Mouse (Mus musculus) forebrain, embryonic 16.5 days (tissue): ENCODE measurements around the gene Cmah. TPM values are rescaled to one million over a fixed set of nuclear protein-coding genes. Genes with fewer than 3 reads are reported as not detected.

Source experiments
- ATAC-seq: fragments of 200-750 bp; cut with Nextera tagmentation; 2 replicates; pipeline ENCODE4 v1.8.0; 2017; ENCODE audit warnings: mild to moderate bottlenecking, moderate library complexity
- H3K27ac ChIP-seq: fragments of 300-500 bp; sonication (generic); 2 replicates; pipeline ENCODE4 v1.5.1; 2014; ENCODE audit warnings: low read length, control low read depth
- H3K27me3 ChIP-seq: fragments of 300-500 bp; sonication (generic); replicated peaks from 2 replicates; pipeline ENCODE4 v1.6.1; 2014; ENCODE audit warnings: low read length; ENCODE audit not compliant: control insufficient read depth, insufficient read depth
- H3K36me3 ChIP-seq: fragments of 300-500 bp; sonication (generic); 2 replicates; pipeline ENCODE4 v1.6.1; 2014; ENCODE audit not compliant: control insufficient read depth, insufficient read depth
- H3K4me1 ChIP-seq: fragments of 300-500 bp; sonication (generic); replicated peaks from 2 replicates; pipeline ENCODE4 v1.6.1; 2014; ENCODE audit warnings: low read length; ENCODE audit not compliant: control insufficient read depth, insufficient read depth
- H3K4me2 ChIP-seq: fragments of 300-500 bp; sonication (generic); 2 replicates; pipeline ENCODE4 v1.6.1; 2014; ENCODE audit warnings: mild to moderate bottlenecking, low read length, control low read depth
- H3K4me3 ChIP-seq: fragments of 300-500 bp; sonication (generic); replicated peaks from 2 replicates; pipeline ENCODE4 v1.5.1; 2014; ENCODE audit warnings: mild to moderate bottlenecking, low read length, control low read depth
- H3K9ac ChIP-seq: fragments of 300-500 bp; sonication (generic); replicated peaks from 2 replicates; pipeline ENCODE4 v1.6.1; 2014; ENCODE audit warnings: low read depth, low read length, control low read depth
- H3K9me3 ChIP-seq: fragments of 300-500 bp; sonication (generic); 2 replicates; pipeline ENCODE4 v1.6.1; 2016; ENCODE audit warnings: low read length; ENCODE audit not compliant: control insufficient read depth
- WGBS: fragments of 180-500 bp; shearing (Covaris S2); extraction: QIAGEN DNeasy Blood & Tissue Kit; methylation state at CpG from one replicate; pipeline ENCODE4 v1.1.7; 2014; 5-methylcytosine and 5-hydroxymethylcytosine counted together
- polyA plus RNA-seq: library from polyadenylated mRNA; unstranded; fragments of >200 nt; fragmentation: Nextera tagmentation; extraction: Ambion mirVana; gene quantifications from 2 replicates; pipeline ENCODE4 v1.2.1, GENCODE M21; 2015

The Cmah gene
- 0.04 and 0.11 TPM in 2 replicates for polyA plus RNA-seq

DNA sequence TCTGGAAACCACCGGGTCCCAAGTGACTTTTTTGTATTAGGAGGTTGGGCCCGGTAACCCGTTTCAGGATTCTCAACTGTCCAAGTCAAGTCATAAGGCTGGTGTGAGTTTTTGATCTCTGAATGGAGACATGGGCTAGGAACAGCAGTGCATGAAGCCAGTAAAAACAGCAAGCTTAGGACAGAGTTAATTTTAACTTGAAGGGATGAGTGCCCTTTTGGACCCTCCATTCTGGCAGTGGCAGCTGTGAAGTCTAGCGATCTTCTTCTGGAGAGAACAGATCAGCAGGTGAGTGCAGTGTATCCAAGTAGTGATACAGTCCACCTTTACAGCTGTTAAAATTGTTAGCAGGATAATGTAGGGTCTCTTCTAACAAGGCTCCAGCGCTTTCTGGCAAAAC is at the start of gene Cmah:
TSS of gene Cmah (plus strand) at position 204 of the 400 bp plus-strand sequence.
- Histone ChIP-seq H3K4me1 (no peaks in the 10 kb centered on the region), H3K27ac (no peak within 1 kb of the TSS), H3K27me3 (no peaks in the 10 kb centered on the region), H3K9me3 (no peaks in the 10 kb centered on the region), H3K9ac (no peak within 1 kb of the TSS), H3K4me2 (no peak within 1 kb of the TSS), H3K36me3 (no peaks in the 10 kb centered on the region), H3K4me3 (no peak within 1 kb of the TSS)
- WGBS = 88% methylated on average over 5 of the region's 5 CpGs
- no peak for ATAC-seq

DNA sequence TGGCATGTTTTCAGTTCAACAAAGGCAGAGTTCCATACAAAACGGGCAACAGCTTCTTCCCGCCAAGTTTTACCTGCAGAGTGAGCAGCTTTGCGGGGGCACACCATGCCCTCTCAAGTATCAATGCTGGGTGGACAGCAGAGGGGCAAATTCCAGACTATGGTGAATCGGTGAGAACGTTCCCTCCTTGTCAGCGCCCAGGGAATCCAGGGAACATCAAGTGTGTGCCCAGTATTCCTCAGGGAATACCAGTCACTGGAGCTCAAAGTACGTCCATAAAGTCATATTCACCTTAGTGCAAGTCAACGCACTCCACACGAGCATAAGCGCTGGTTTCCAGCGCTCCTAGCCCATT is 47.8 kb upstream of the Cmah start:
- Histone ChIP-seq H3K27ac (no peak overlapping the region), H3K4me3 (peak overlapping the region; percentile 88), H3K27me3 (no peaks in the 10 kb centered on the region), H3K9me3 (no peaks in the 10 kb centered on the region), H3K36me3 (no peaks in the 10 kb centered on the region), H3K9ac (peak overlapping the region; percentile 35; the same call in 1 of the 2 replicates), H3K4me2 (peak overlapping the region; percentile 93), H3K4me1 (peaks cover 25% of the 10 kb centered on the region)
- no peak for ATAC-seq
- WGBS = 51% methylated on average over 11 of the region's 11 CpGs

DNA sequence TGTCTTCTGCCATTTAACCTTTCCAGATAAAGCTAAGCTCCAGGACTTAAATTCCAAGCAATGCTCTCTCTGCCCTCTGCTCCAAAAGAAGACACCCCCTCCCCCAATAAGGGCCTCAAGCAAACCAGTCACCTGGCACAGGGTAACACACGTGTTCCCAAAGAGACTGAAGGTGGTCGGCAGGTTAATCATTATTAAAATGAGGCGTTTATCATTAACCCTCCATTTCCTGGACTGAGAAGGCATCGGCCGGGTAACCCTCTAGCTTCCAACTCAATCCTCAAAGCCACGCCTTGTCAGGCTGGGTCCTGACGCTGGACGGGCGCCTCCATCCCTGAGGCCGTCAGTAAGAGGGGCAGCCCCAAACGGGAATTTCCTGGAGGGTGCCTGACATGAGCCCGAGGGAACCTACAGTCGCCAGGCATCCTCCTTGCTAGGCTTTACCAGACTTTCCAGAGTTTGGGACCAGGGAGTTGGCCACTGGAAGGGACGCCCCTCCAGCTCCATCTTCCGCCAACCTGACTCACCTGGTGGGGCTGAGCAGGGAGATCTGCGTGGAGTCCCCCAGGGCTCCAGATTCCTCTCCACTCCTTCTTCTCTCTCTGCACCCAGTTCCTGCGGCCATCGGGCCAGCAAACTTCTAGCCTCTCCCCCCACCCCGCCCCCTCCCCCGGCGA is 47.3 kb upstream of the Cmah start:
- H3K9me3 ChIP-seq = no peaks in the 10 kb centered on the region
- H3K4me2 ChIP-seq = peak overlapping the region; percentile 93
- no peaks in the 10 kb centered on the region for H3K27me3 ChIP-seq
- no peaks in the 10 kb centered on the region for H3K36me3 ChIP-seq
- peak overlapping the region; percentile 95 for H3K9ac ChIP-seq
- peak overlapping the region; percentile 88 for H3K4me3 ChIP-seq
- peaks cover 25% of the 10 kb centered on the region for H3K4me1 ChIP-seq
- ATAC-seq = no peak
- no peak overlapping the region for H3K27ac ChIP-seq
- 2% methylated on average over 21 of the region's 21 CpGs for WGBS

DNA sequence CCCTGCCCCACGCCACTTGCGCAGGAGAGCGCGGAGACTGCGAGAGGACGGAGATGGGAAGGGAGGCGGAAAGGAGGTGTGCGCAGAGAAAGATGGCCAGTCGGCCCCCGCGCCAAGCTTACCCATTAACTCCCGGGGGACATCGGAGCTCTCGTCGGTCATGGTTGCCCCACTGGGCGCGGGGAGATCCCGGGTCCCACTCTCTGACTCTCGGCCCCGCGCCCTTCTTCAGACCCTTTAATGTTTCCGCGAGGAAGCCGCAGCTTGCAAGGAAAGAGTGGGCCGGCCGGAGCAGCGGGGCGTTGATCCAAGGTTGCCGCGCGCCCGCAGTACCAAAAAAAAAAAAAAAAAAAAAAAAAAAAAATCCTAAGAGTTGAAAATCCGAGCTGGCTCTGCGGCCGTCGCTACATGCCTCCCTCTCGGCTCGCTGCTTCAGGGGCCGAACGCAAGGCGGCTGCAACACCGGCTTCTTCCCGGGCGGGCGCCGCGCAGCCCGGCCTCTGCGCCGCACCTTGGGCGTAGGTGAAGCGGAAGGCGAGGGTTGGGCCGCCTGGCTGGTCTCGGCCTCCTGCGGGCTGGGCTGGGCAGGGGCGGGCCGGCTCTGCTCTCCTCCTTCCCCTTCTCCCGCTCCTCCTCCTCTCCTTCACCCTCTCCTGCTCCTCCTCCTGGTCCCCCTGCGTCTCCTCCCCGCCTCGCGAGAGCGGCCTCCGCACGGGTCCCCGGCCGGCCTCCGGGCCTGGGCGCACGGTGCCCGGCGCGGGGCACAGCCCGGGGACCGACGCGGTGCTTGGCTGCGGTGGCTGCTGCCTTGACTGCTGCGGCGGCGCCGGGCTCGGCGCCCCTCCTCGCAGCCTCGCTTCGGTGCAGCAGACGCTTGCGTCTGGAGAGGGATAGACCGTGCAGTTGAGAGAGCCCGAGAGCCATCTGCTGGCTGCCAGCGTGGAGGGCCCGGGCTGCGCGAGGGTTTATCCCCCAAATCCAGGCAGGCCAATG is 46.5 kb upstream of the Cmah start, which contains the start of gene Carmil1:
TSS of gene Carmil1 (minus strand) at position 357 of the 993 bp plus-strand sequence.
- peaks cover 25% of the 10 kb centered on the region for H3K4me1 ChIP-seq
- H3K27me3 ChIP-seq = no peaks in the 10 kb centered on the region
- peak; percentile 99 for ATAC-seq
- peak within 1 kb of the TSS; percentile 97 for H3K27ac ChIP-seq
- H3K36me3 ChIP-seq = no peaks in the 10 kb centered on the region
- H3K9ac ChIP-seq = peak within 1 kb of the TSS; percentile 95
- peak within 1 kb of the TSS; percentile 93 for H3K4me2 ChIP-seq
- H3K9me3 ChIP-seq = no peaks in the 10 kb centered on the region
- peak within 1 kb of the TSS; percentile 88 for H3K4me3 ChIP-seq
- under 1% methylated on average over 96 of the region's 96 CpGs for WGBS

DNA sequence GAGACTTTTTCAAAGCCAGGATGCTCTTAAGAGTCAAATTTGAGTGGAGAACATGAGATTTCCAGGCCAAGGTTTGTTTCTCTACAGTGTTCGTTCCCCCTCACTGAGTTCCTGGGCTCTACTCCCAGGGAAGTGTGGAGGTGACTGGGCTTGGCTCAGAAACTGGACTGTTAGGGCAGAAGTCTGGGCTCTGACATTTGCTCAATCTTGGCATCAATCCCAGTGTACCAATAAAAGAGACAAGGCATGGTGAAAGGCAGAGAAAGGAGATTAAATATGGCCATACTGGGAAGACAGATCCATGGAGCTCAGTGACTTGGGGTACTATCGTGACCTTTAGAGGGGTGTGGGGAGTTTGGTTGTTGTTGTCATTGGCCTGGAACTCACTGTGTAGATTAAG is 39.8 kb upstream of the Cmah start:
- H3K27ac ChIP-seq = no peak overlapping the region
- H3K9ac ChIP-seq = no peak overlapping the region
- ATAC-seq = no peak
- H3K9me3 ChIP-seq = no peaks in the 10 kb centered on the region
- no peaks in the 10 kb centered on the region for H3K4me1 ChIP-seq
- no peaks in the 10 kb centered on the region for H3K27me3 ChIP-seq
- no peak overlapping the region for H3K4me3 ChIP-seq
- no peaks in the 10 kb centered on the region for H3K36me3 ChIP-seq
- no peak overlapping the region for H3K4me2 ChIP-seq
- WGBS = 82% methylated on average over 2 of the region's 2 CpGs

DNA sequence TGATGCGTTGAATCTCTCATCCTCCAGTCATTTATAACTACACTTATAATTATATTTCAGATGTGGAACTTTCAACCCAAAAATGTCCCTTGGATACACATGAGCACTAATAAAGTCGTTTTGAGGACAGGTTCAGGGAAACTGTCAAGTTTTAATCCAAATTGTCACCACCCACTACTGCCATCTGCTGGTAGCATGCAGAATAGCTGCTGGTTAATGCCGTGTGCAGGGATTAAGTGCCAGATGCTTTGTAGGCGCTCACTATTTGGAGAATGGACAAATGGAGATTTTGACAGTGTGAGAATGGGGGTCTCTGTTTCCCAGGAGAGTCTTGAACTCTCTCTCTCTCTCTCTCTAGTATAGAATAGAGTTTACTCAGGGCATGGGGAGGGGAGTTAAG is 30.0 kb upstream of the Cmah start:
- 10% methylated on average over 4 of the region's 4 CpGs for WGBS
- Histone ChIP-seq H3K4me2 (no peak overlapping the region), H3K9ac (no peak overlapping the region), H3K36me3 (no peaks in the 10 kb centered on the region), H3K27ac (no peak overlapping the region), H3K4me1 (no peaks in the 10 kb centered on the region), H3K27me3 (no peaks in the 10 kb centered on the region), H3K4me3 (no peak overlapping the region), H3K9me3 (no peaks in the 10 kb centered on the region)
- ATAC-seq = peak; percentile 58

DNA sequence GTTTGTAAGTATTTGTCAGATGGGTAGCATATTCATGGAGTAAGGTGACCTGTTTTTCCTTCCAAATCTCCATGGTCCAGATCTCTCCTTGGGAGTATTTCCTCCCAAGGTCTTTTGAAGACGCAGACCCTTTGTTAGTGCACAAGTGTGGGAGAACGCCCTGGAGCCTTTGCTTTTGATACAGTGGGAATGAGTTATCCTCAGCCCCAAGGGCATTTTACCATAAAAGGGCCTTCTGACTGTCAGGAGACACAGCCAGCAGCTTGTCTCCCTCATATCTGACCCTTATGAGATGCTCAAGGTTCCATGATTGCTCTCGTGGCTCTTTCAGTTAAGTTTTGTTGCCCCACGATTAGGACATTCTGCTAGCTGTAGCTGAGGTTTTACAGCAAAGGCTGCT is 21.7 kb upstream of the Cmah start:
- H3K9ac ChIP-seq = no peak overlapping the region
- H3K36me3 ChIP-seq = no peaks in the 10 kb centered on the region
- no peaks in the 10 kb centered on the region for H3K9me3 ChIP-seq
- no peaks in the 10 kb centered on the region for H3K4me1 ChIP-seq
- no peak for ATAC-seq
- H3K4me3 ChIP-seq = no peak overlapping the region
- no peak overlapping the region for H3K4me2 ChIP-seq
- no peak overlapping the region for H3K27ac ChIP-seq
- no peaks in the 10 kb centered on the region for H3K27me3 ChIP-seq
- WGBS = 74% methylated on average over 4 of the region's 4 CpGs

DNA sequence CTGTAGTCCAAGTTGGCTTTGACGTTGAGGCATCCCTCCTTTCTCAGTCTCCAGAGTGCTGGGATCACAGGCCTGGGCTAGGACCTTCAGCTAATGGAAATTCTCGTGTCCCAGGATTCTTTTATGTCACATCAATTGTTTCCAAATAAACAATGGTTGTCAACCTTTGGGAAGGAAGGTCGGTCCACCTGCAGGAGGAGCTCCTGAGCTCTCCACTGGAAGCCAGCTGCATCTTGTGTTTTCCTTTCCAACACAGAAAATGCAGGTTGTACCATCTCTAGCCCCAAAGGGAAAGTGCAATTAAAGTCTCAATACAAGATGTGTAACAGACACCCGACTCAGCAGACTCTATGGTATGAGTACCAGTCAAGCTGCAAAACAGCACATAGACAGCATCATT is 21.0 kb upstream of the Cmah start:
- H3K9ac ChIP-seq = no peak overlapping the region
- no peak overlapping the region for H3K4me2 ChIP-seq
- WGBS = 41% methylated on average over 4 of the region's 4 CpGs
- H3K36me3 ChIP-seq = no peaks in the 10 kb centered on the region
- H3K27me3 ChIP-seq = no peaks in the 10 kb centered on the region
- no peaks in the 10 kb centered on the region for H3K4me1 ChIP-seq
- no peak for ATAC-seq
- H3K9me3 ChIP-seq = no peaks in the 10 kb centered on the region
- H3K27ac ChIP-seq = no peak overlapping the region
- H3K4me3 ChIP-seq = no peak overlapping the region
